Mouse (Mus musculus): ENCODE results near the gene 3110082I17Rik. TPM values are rescaled to one million over a fixed set of nuclear protein-coding genes. Genes with fewer than 3 reads are reported as not detected.
"Not testable (repeated sequence)": the region's sequence is repeated elsewhere in the genome, so short reads cannot be mapped to it uniquely, and the experiment has no call there.

The 3110082I17Rik gene
- total and polyA plus RNA-seq, 3 experiments: 41.2 to 100.0 (median 46.9) TPM

GRCm38 (mm10) chr5:139334394-139334793, 125.9 kb downstream of the 3110082I17Rik start:
- H3K79me2 ChIP-seq (replicated peaks; ENCODE audit: control insufficient read depth, extremely low read depth, insufficient read depth, poor library complexity, severe bottlenecking); in situ Hi-C loops (cut with MboI; ENCODE audit: low pct_ligation_motif_present, low pct_unique_long_range_greater_than_20kb, low sequenced_read_pairs); H3K4me3 ChIP-seq (replicated peaks in 1 of 3; ENCODE audit: low read depth in 2 of 3, low read length in 2 of 3, poor library complexity in 1 of 3); H3K27ac ChIP-seq (ENCODE audit: insufficient read depth, low read depth); H3K9me3 ChIP-seq (replicated peaks; ENCODE audit: low read length); dilution Hi-C loops (cut with MboI; ENCODE audit: extremely low pct_ligation_motif_present, extremely low pct_unique_long_range_greater_than_20kb, low sequenced_read_pairs); H3K9ac ChIP-seq (ENCODE audit: insufficient read depth, low read depth); H3K4me2 ChIP-seq (ENCODE audit: insufficient read depth, low read depth, poor library complexity, severe bottlenecking); DNase-seq (ENCODE audit: extremely low read depth); H3K27me3 ChIP-seq (replicated peaks): not testable (repeated sequence)
- TF ChIP-seq CTCF (conservative IDR thresholded peaks at IDR 0.05 in 1 of 2, IDR thresholded peaks at IDR 0.05 in 1 of 2; ENCODE audit: low read depth in 2 of 2, low read length in 2 of 2): peak in 1 of 2 experiments; percentile 26; a peak in 2 of 4 replicates
- H3K36me3 ChIP-seq (replicated peaks in 1 of 2; ENCODE audit: control insufficient read depth in 1 of 2, insufficient read depth in 1 of 2, low read length in 1 of 2): peaks cover 29 to 44% of the 10 kb centered on the region in 2 experiments
- peaks cover 0 to 14% of the 10 kb centered on the region in 2 experiments; a peak in 2 of 4 replicates for H3K4me1 ChIP-seq (ENCODE audit: control insufficient read depth in 1 of 2, insufficient read depth in 2 of 2)

- dilution Hi-C loops (cut with MboI; ENCODE audit: extremely low pct_ligation_motif_present, extremely low pct_unique_long_range_greater_than_20kb, low sequenced_read_pairs): no loop called here
- no peak overlapping the region for H3K4me2 ChIP-seq (ENCODE audit: insufficient read depth, low read depth, poor library complexity, severe bottlenecking)
- no peaks in the 10 kb centered on the region for H3K9me3 ChIP-seq (replicated peaks; ENCODE audit: low read length)
- H3K27ac ChIP-seq (ENCODE audit: insufficient read depth, low read depth): no peak overlapping the region
- H3K27me3 ChIP-seq (replicated peaks): no peaks in the 10 kb centered on the region
- no peak for DNase-seq (ENCODE audit: extremely low read depth)
- no peak overlapping the region for H3K4me3 ChIP-seq (replicated peaks in 1 of 3; ENCODE audit: low read depth in 2 of 3, low read length in 2 of 3, poor library complexity in 1 of 3)
- H3K79me2 ChIP-seq (replicated peaks; ENCODE audit: control insufficient read depth, extremely low read depth, insufficient read depth, poor library complexity, severe bottlenecking): no peaks in the 10 kb centered on the region
- TF ChIP-seq RCOR1 (conservative IDR thresholded peaks at IDR 0.05; ENCODE audit: low read depth, low read length) (no peak), PAX5 (IDR thresholded peaks at IDR 0.05; ENCODE audit: low read length) (no peak), KAT2A (IDR thresholded peaks at IDR 0.05; ENCODE audit: insufficient replicate concordance, low read length) (no peak), IRF4 (IDR thresholded peaks at IDR 0.05; ENCODE audit: low read depth, low read length) (no peak), CTCF (conservative IDR thresholded peaks at IDR 0.05 in 1 of 2, IDR thresholded peaks at IDR 0.05 in 1 of 2; ENCODE audit: low read depth in 2 of 2, low read length in 2 of 2) (no peak), CHD2 (IDR thresholded peaks at IDR 0.05; ENCODE audit: low read length) (no peak)
- in situ Hi-C loops (cut with MboI; ENCODE audit: low pct_ligation_motif_present, low pct_unique_long_range_greater_than_20kb, low sequenced_read_pairs): no loop called here
- peaks cover 19 to 35% of the 10 kb centered on the region in 2 experiments for H3K36me3 ChIP-seq (replicated peaks in 1 of 2; ENCODE audit: control insufficient read depth in 1 of 2, insufficient read depth in 1 of 2, low read length in 1 of 2)
- H3K4me1 ChIP-seq (ENCODE audit: control insufficient read depth in 1 of 2, insufficient read depth in 2 of 2): peaks cover 0 to 9% of the 10 kb centered on the region in 2 experiments; a peak in 2 of 4 replicates
- no peak overlapping the region for H3K9ac ChIP-seq (ENCODE audit: insufficient read depth, low read depth)
Measured at GRCm38 (mm10) chr5:139333301-139334013, 126.9 kb downstream of the 3110082I17Rik start.

- Histone ChIP-seq H3K27ac (ENCODE audit: insufficient read depth, low read depth) (no peak overlapping the region), H3K4me1 (ENCODE audit: control insufficient read depth in 1 of 2, insufficient read depth in 2 of 2) (peaks cover 0 to 2% of the 10 kb centered on the region in 2 experiments; a peak in 1 of 4 replicates), H3K36me3 (replicated peaks in 1 of 2; ENCODE audit: control insufficient read depth in 1 of 2, insufficient read depth in 1 of 2, low read length in 1 of 2) (peaks cover 13 to 28% of the 10 kb centered on the region in 2 experiments), H3K9me3 (replicated peaks; ENCODE audit: low read length) (no peaks in the 10 kb centered on the region), H3K4me3 (replicated peaks in 1 of 3; ENCODE audit: low read depth in 2 of 3, low read length in 2 of 3, poor library complexity in 1 of 3) (no peak overlapping the region), H3K9ac (ENCODE audit: insufficient read depth, low read depth) (no peak overlapping the region), H3K27me3 (replicated peaks) (no peaks in the 10 kb centered on the region), H3K4me2 (ENCODE audit: insufficient read depth, low read depth, poor library complexity, severe bottlenecking) (no peak overlapping the region), H3K79me2 (replicated peaks; ENCODE audit: control insufficient read depth, extremely low read depth, insufficient read depth, poor library complexity, severe bottlenecking) (no peaks in the 10 kb centered on the region)
- TF ChIP-seq TCF12 (IDR thresholded peaks at IDR 0.05; ENCODE audit: low read depth, low read length): no peak
- no peak for TF ChIP-seq ELF1 (IDR thresholded peaks at IDR 0.05; ENCODE audit: low read depth, low read length)
- DNase-seq (ENCODE audit: extremely low read depth): no peak
- in situ Hi-C loops (cut with MboI; ENCODE audit: low pct_ligation_motif_present, low pct_unique_long_range_greater_than_20kb, low sequenced_read_pairs): no loop called here
- dilution Hi-C loops (cut with MboI; ENCODE audit: extremely low pct_ligation_motif_present, extremely low pct_unique_long_range_greater_than_20kb, low sequenced_read_pairs): no loop called here
Measured at GRCm38 (mm10) chr5:139332590-139333272, 127.6 kb downstream of the 3110082I17Rik start.

All from CH12.LX (cell line).